Mouse (Mus musculus) myocyte (in vitro differentiated cells): ENCODE measurements at regions not wholly inside any gene's neighbourhood (a gene's known extent, or its start where the extent isn't known, plus 50 kb on each side); places are given as distances from the start of the nearest gene placed in this dataset.

ENCODE experiments used
- E2F4 ChIP-seq: IDR thresholded peaks from one replicate; pipeline ENCODE4 v1.6.1; 2011; ENCODE audit warnings: mild to moderate bottlenecking, control low read depth, moderate library complexity; ENCODE audit not compliant: insufficient read depth
- MYOG ChIP-seq, 3 experiments: IDR thresholded peaks; one replicate each; pipeline ENCODE4 v1.6.1; 2011; ENCODE audit warnings: control low read depth in 2 of 3, low read depth in 2 of 3, mild to moderate bottlenecking in 2 of 3; ENCODE audit not compliant: insufficient read length in 2 of 3, control insufficient read depth in 1 of 3, insufficient read depth in 1 of 3
- POLR2A ChIP-seq: IDR thresholded peaks from one replicate; pipeline ENCODE4 v1.6.1; 2011; ENCODE audit warnings: low read depth, mild to moderate bottlenecking, control low read depth, moderate library complexity; ENCODE audit not compliant: insufficient read length
- POLR2AphosphoS2 ChIP-seq: IDR thresholded peaks from one replicate; pipeline ENCODE4 v1.6.1; 2011; ENCODE audit warnings: low read depth, control low read depth; ENCODE audit not compliant: insufficient read length
- REST ChIP-seq: IDR thresholded peaks from one replicate; pipeline ENCODE4 v1.6.1; 2011; ENCODE audit warnings: mild to moderate bottlenecking, control low read depth, moderate library complexity; ENCODE audit not compliant: insufficient read depth, insufficient read length
- TCF12 ChIP-seq: IDR thresholded peaks from one replicate; pipeline ENCODE4 v1.6.1; 2011; ENCODE audit warnings: mild to moderate bottlenecking, control low read depth; ENCODE audit not compliant: poor library complexity, insufficient read depth, severe bottlenecking
- USF1 ChIP-seq: IDR thresholded peaks from one replicate; pipeline ENCODE4 v1.6.1; 2011; ENCODE audit warnings: low read depth, mild to moderate bottlenecking, control low read depth, moderate library complexity

- TF ChIP-seq POLR2AphosphoS2 (no peak), MYOG (IDR thresholded peaks at IDR 0.05; ENCODE audit: control insufficient read depth in 1 of 3, insufficient read depth in 1 of 3, insufficient read length in 2 of 3, low read depth in 2 of 3) (no peak), E2F4 (no peak), POLR2A (no peak), USF1 (no peak), TCF12 (no peak), REST (no peak)
Measured at GRCm38 (mm10) chr7:75959903-75960620, 112.0 kb downstream of the Klhl25 start.
